Mouse (Mus musculus): ENCODE measurements around the gene Eif4b. TPM values are rescaled to one million over a fixed set of nuclear protein-coding genes. Genes with fewer than 3 reads are reported as not detected.
A peak's percentile ranks its signal among the peaks of the same experiment; 100 is the strongest.

Eif4b gene
- polyA plus RNA-seq, 1 experiment from 2014 or later, result 121 TPM

- Histone ChIP-seq H3K36me3 (ENCODE audit: control insufficient read depth, insufficient read depth, low read length) (no peaks in the 10 kb centered on the region), H3K4me3 (ENCODE audit: low read depth, low read length) (no peak overlapping the region), H3K9me3 (ENCODE audit: control insufficient read depth, low read length) (no peaks in the 10 kb centered on the region), H3K27me3 (ENCODE audit: control insufficient read depth, insufficient read depth, low read length) (no peaks in the 10 kb centered on the region), H3K4me1 (ENCODE audit: control insufficient read depth, insufficient read depth, low read length) (no peaks in the 10 kb centered on the region), H3K4me2 (ENCODE audit: low read depth) (no peak overlapping the region), H3K27ac (ENCODE audit: low read depth, low read length) (no peak overlapping the region), H3K9ac (ENCODE audit: low read length) (no peak overlapping the region)
- DNase-seq (ENCODE audit: low spot score) (no peak), ATAC-seq (ENCODE audit: insufficient read depth, low FRiP score, low TSS enrichment) (no peak)
- 70% methylated on average over 3 of the region's 3 CpGs for WGBS
Measured at GRCm38 (mm10) chr15:102044745-102045144, 28.8 kb upstream of the Eif4b start.

DNA sequence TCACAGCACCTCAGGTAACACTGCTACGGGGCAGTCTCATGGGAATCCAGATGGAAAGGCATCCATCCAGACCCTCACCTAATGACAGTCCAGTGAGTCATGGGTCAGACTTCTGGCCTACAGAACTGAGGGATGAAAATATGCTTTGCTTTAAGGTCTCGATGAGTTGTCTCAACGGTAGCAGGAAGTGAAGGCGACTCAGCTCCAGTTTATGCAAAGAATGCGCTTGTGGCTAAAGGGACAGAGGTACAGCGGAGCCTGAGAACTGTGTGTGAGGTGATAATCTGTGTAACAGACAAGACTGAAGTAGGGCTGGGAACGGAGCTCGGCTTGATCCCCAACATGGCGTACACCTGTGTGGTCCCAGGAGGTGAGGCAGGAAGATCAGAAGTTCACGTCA lies 27.9 kb upstream of the Eif4b start:
- no peaks in the 10 kb centered on the region for H3K27me3 ChIP-seq (ENCODE audit: control insufficient read depth, insufficient read depth, low read length)
- no peak overlapping the region for H3K4me3 ChIP-seq (ENCODE audit: low read depth, low read length)
- H3K9me3 ChIP-seq (ENCODE audit: control insufficient read depth, low read length), result no peaks in the 10 kb centered on the region
- no peak for DNase-seq (ENCODE audit: low spot score)
- no peaks in the 10 kb centered on the region for H3K4me1 ChIP-seq (ENCODE audit: control insufficient read depth, insufficient read depth, low read length)
- no peak overlapping the region for H3K9ac ChIP-seq (ENCODE audit: low read length)
- no peak overlapping the region for H3K4me2 ChIP-seq (ENCODE audit: low read depth)
- 90% methylated on average over 10 of the region's 10 CpGs for WGBS
- no peak for ATAC-seq (ENCODE audit: insufficient read depth, low FRiP score, low TSS enrichment)
- no peaks in the 10 kb centered on the region for H3K36me3 ChIP-seq (ENCODE audit: control insufficient read depth, insufficient read depth, low read length)
- H3K27ac ChIP-seq (ENCODE audit: low read depth, low read length), result no peak overlapping the region

DNA sequence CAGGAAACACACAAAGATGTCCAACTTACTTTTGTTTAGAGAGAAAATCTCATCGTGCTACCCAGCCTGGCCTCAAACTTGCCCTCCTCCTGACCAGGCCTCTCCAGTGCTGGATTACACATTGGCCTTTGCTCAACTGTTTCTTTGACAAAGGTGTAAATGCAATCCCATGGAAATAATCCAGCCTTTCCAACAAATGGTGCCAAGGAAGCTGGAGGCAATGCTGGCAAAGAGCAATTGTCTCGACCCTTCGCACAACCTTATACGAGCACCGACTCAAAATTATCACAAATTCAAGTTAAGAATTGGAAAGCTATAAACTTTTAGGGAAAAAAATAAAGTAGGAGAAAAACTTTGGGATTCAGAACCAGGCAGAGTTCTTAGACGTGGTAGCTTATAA lies 25.6 kb upstream of the Eif4b start:
- no peak for ATAC-seq (ENCODE audit: insufficient read depth, low FRiP score, low TSS enrichment)
- Histone ChIP-seq H3K27me3 (ENCODE audit: control insufficient read depth, insufficient read depth, low read length) (no peaks in the 10 kb centered on the region), H3K36me3 (ENCODE audit: control insufficient read depth, insufficient read depth, low read length) (no peaks in the 10 kb centered on the region), H3K9ac (ENCODE audit: low read length) (no peak overlapping the region), H3K27ac (ENCODE audit: low read depth, low read length) (no peak overlapping the region), H3K4me2 (ENCODE audit: low read depth) (no peak overlapping the region), H3K4me1 (ENCODE audit: control insufficient read depth, insufficient read depth, low read length) (no peaks in the 10 kb centered on the region), H3K9me3 (ENCODE audit: control insufficient read depth, low read length) (no peaks in the 10 kb centered on the region), H3K4me3 (ENCODE audit: low read depth, low read length) (no peak overlapping the region)
- no peak for DNase-seq (ENCODE audit: low spot score)
- 88% methylated on average over 6 of the region's 6 CpGs for WGBS

GRCm38 (mm10) chr15:102049871-102050270 lies 23.7 kb upstream of the Eif4b start:
- no peaks in the 10 kb centered on the region for H3K9me3 ChIP-seq (ENCODE audit: control insufficient read depth, low read length)
- DNase-seq (ENCODE audit: low spot score) (no peak), ATAC-seq (ENCODE audit: insufficient read depth, low FRiP score, low TSS enrichment) (no peak)
- no peak overlapping the region for H3K27ac ChIP-seq (ENCODE audit: low read depth, low read length)
- H3K4me3 ChIP-seq (ENCODE audit: low read depth, low read length), result no peak overlapping the region
- H3K4me1 ChIP-seq (ENCODE audit: control insufficient read depth, insufficient read depth, low read length), result no peaks in the 10 kb centered on the region
- H3K27me3 ChIP-seq (ENCODE audit: control insufficient read depth, insufficient read depth, low read length), result no peaks in the 10 kb centered on the region
- H3K9ac ChIP-seq (ENCODE audit: low read length), result no peak overlapping the region
- H3K36me3 ChIP-seq (ENCODE audit: control insufficient read depth, insufficient read depth, low read length), result no peaks in the 10 kb centered on the region
- H3K4me2 ChIP-seq (ENCODE audit: low read depth), result no peak overlapping the region

DNA sequence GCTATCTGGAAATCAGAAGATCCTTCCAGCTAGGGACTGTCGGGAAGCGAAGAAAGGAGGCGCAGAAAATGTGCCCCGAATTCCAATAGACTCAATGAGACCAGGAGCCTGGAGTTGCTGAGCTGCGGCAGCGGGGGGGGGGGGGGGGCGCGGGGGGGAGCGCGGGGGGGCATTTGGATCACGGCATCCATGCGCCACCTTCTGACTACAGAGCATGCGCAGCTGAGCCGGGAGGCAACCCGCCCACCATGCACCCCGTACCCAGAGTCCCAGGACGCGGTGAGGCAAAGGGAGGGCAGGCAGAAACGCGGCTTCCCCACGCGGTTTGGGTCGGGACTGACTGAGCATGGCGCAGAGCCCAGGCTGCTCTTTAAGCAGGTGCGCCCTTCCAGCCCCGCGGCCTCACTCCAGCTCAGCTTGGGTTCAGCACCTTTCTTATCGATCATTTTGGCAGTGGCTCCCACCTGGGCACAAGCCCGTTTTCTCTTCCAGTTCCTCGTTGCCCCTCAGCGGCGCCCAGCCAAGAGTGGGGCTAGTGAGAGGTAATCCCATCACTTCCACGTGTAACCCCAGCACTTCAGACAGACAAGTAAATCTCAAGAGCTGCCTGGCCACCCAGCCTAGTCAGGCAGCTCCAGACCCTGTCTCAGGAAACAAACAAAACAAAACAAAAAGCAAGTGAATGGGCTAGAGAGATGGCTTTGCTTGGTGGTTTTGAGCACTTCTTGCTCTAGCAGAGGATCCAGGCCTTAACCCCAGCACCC lies 21.5 kb upstream of the Eif4b start:
- Histone ChIP-seq H3K4me1 (ENCODE audit: control insufficient read depth, insufficient read depth, low read length) (no peaks in the 10 kb centered on the region), H3K27ac (ENCODE audit: low read depth, low read length) (no peak overlapping the region), H3K9me3 (ENCODE audit: control insufficient read depth, low read length) (no peaks in the 10 kb centered on the region), H3K36me3 (ENCODE audit: control insufficient read depth, insufficient read depth, low read length) (no peaks in the 10 kb centered on the region), H3K27me3 (ENCODE audit: control insufficient read depth, insufficient read depth, low read length) (no peaks in the 10 kb centered on the region), H3K4me3 (ENCODE audit: low read depth, low read length) (peak overlapping the region; percentile 41), H3K4me2 (ENCODE audit: low read depth) (peak overlapping the region; percentile 80), H3K9ac (ENCODE audit: low read length) (peak overlapping the region; percentile 65)
- WGBS, result under 1% methylated on average over 26 of the region's 33 CpGs
- DNase-seq (ENCODE audit: low spot score), result peak; percentile 74
- peak; percentile 63 for ATAC-seq (ENCODE audit: insufficient read depth, low FRiP score, low TSS enrichment)

DNA sequence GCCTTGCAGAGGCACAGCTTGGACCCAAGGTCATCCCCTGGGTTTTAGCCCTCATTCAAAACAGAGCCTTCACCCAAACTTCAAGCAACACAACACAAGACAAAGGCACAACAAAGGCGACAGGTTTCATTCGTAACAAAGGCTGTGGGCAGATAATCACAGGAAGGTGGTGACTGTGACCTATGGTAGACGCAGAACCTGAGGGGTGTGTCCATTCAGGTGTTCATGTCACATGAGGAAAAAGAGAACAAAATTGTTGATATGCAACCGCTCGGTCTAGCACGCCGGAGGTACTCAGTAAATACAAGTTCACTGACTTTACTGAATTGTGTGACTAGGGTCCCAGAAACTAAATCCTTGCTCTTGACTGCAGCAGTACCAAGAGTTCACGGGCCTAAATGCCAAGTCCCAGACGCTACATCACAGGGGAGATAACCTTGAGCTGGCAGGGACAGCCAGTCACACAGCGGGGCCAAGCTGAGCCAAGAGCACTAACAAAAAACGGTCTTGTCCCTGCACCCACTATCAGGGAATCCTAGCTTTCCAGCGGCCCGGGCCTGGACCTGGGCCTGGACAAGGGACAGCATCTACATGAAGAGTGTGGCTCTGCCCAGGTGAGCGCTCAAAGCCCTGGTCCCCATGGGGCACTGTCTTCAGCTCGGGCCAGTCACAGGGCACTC lies 16.9 kb upstream of the Eif4b start:
- H3K4me1 ChIP-seq (ENCODE audit: control insufficient read depth, insufficient read depth, low read length), result no peaks in the 10 kb centered on the region
- no peaks in the 10 kb centered on the region for H3K36me3 ChIP-seq (ENCODE audit: control insufficient read depth, insufficient read depth, low read length)
- no peaks in the 10 kb centered on the region for H3K9me3 ChIP-seq (ENCODE audit: control insufficient read depth, low read length)
- H3K9ac ChIP-seq (ENCODE audit: low read length), result no peak overlapping the region
- H3K4me3 ChIP-seq (ENCODE audit: low read depth, low read length), result no peak overlapping the region
- DNase-seq (ENCODE audit: low spot score) (no peak), ATAC-seq (ENCODE audit: insufficient read depth, low FRiP score, low TSS enrichment) (no peak)
- no peak overlapping the region for H3K27ac ChIP-seq (ENCODE audit: low read depth, low read length)
- H3K27me3 ChIP-seq (ENCODE audit: control insufficient read depth, insufficient read depth, low read length), result no peaks in the 10 kb centered on the region
- WGBS, result 90% methylated on average over 15 of the region's 15 CpGs
- no peak overlapping the region for H3K4me2 ChIP-seq (ENCODE audit: low read depth)

- no peak overlapping the region for H3K27ac ChIP-seq (ENCODE audit: low read depth, low read length)
- ATAC-seq (ENCODE audit: insufficient read depth, low FRiP score, low TSS enrichment) (peak; percentile 61; the same call in 1 of the 2 replicates), DNase-seq (ENCODE audit: low spot score) (peak; percentile 93)
- WGBS, result 7% methylated on average over 20 of the region's 20 CpGs
- no peaks in the 10 kb centered on the region for H3K4me1 ChIP-seq (ENCODE audit: control insufficient read depth, insufficient read depth, low read length)
- H3K9me3 ChIP-seq (ENCODE audit: control insufficient read depth, low read length), result no peaks in the 10 kb centered on the region
- H3K36me3 ChIP-seq (ENCODE audit: control insufficient read depth, insufficient read depth, low read length), result no peaks in the 10 kb centered on the region
- H3K9ac ChIP-seq (ENCODE audit: low read length), result no peak overlapping the region; the same call in 1 of the 2 replicates
- H3K27me3 ChIP-seq (ENCODE audit: control insufficient read depth, insufficient read depth, low read length), result no peaks in the 10 kb centered on the region
- no peak overlapping the region for H3K4me2 ChIP-seq (ENCODE audit: low read depth)
- no peak overlapping the region for H3K4me3 ChIP-seq (ENCODE audit: low read depth, low read length)
Measured at GRCm38 (mm10) chr15:102065661-102066325, 7.8 kb upstream of the Eif4b start.

DNA sequence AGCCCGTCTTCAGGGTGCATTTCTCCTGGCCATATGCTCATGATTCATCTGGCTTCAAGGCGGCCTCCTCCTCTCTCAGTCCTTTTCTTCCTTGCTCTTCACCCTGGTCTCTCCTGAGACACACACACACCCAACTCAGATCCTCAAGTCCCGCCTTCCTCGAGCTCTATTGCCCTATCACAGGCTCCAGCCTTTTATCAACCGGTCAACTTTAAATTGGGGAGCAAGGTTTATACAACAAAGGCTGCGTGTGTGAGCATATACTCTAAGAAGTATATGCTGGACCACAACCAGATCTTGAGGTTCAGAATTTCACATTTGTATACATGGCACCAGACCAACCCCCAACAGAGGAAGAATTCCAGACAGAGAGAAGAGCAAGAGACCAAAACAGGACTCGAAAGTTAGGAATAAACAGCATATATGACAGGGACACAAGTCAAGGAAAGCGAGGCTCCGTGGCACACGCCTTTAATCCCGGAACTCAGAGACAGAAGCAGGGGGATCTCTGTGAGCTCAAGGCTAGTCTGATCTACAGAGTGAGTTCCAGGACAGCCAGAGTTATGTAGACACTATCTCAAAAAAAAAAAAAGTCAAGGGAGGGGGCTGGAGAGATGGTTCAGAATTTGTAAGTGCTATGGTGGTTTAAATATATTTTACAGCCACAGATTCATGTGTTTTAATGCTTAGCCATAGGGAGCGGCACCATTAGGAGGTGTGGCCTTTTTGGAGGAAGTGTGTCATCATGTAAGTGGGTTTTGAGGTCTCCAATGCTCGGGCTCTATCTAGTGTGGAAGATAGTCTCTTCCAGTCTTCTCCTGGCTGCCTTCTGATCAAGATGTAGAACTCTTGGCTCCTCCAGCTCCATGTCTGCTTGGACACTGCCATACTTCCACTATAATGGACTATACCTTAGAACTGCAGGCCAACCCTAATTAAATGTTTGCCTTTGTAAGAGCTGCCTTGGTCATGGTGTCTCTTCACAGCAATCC lies 2.8 kb upstream of the Eif4b start:
- Histone ChIP-seq H3K27ac (ENCODE audit: low read depth, low read length) (no peak overlapping the region), H3K27me3 (ENCODE audit: control insufficient read depth, insufficient read depth, low read length) (no peaks in the 10 kb centered on the region), H3K9me3 (ENCODE audit: control insufficient read depth, low read length) (no peaks in the 10 kb centered on the region), H3K4me2 (ENCODE audit: low read depth) (no peak overlapping the region), H3K9ac (ENCODE audit: low read length) (no peak overlapping the region), H3K4me3 (ENCODE audit: low read depth, low read length) (no peak overlapping the region), H3K36me3 (ENCODE audit: control insufficient read depth, insufficient read depth, low read length) (no peaks in the 10 kb centered on the region), H3K4me1 (ENCODE audit: control insufficient read depth, insufficient read depth, low read length) (peaks cover 11% of the 10 kb centered on the region)
- ATAC-seq (ENCODE audit: insufficient read depth, low FRiP score, low TSS enrichment), result no peak
- DNase-seq (ENCODE audit: low spot score), result no peak
- 73% methylated on average over 13 of the region's 13 CpGs for WGBS

All from neural tube, embryonic 11.5 days (tissue).